17 mouse cellular contexts compared by ENCODE assay signal in the genomic region with DNA sequence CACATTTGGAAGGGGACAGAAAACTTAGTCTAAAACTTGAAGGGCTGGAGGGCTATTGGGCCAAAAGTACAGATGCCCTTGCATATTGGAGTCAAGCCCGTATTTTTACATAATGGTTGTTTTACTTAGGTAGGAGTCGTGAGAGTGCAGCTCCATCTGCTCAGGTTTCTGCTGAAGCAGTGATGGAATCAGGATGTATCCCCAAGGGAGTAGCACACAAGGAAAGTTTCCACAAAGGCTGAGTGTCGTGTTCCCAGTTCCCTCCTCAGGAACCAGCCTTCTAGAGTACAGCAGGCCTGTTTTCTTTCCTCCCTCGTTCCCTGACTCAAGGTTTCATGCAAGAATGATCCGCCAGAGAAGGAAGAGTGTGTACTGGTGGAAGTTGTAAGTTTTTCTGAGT. TPM values are rescaled to one million over a fixed set of nuclear protein-coding genes. Genes with fewer than 3 reads are reported as not detected.
"Had no signal": no experiment of that assay in that cellular context is flagged by ENCODE, and none has a peak within 500 bp of the region (broad histone marks: within the 10 kb centered on the region; RNA-seq: fewer than 3 reads in every experiment).

No protein-coding gene starts in this region.

- H3K4me2 ChIP-seq: liver, embryonic 15.5 days; lung, embryonic 15.5 days; midbrain, embryonic 12.5 days; neural tube, embryonic 12.5 days; stomach, embryonic 15.5 days had no signal

- H3K9ac ChIP-seq: liver, embryonic 15.5 days; liver, postnatal 0 days; lung, embryonic 15.5 days; midbrain, embryonic 12.5 days; neural tube, embryonic 12.5 days; stomach, embryonic 15.5 days had no signal

- ATAC-seq: liver, postnatal 0 days; lung, postnatal 0 days had no signal

- H3K27ac ChIP-seq: liver, embryonic 15.5 days; lung, embryonic 15.5 days; macrophage; midbrain, embryonic 12.5 days; neural tube, embryonic 12.5 days; stomach, embryonic 15.5 days; stomach, postnatal 0 days had no signal

- H3K4me1 ChIP-seq: liver, embryonic 15.5 days; lung, embryonic 15.5 days; megakaryocyte, embryonic 14.5 days; midbrain, embryonic 12.5 days; neural tube, embryonic 12.5 days; stomach, embryonic 15.5 days had no signal

- DNase-seq: liver, postnatal 0 days; lung, adult 2 months; lung, postnatal 14 days; lung, postnatal 36 days; midbrain, embryonic 14.5 days; thymus, adult 2 months; thymus, postnatal 25 days; thymus, postnatal 4 days had no signal

- H3K36me3 ChIP-seq: liver, embryonic 15.5 days; lung, embryonic 15.5 days; midbrain, embryonic 12.5 days; neural tube, embryonic 12.5 days; stomach, embryonic 15.5 days had no signal

- H3K4me3 ChIP-seq: liver, embryonic 15.5 days; lung, embryonic 15.5 days; megakaryocyte, embryonic 14.5 days; midbrain, embryonic 12.5 days; neural tube, embryonic 12.5 days; stomach, embryonic 15.5 days had no signal

- H3K27me3 ChIP-seq: liver, embryonic 15.5 days; lung, embryonic 15.5 days; megakaryocyte, embryonic 14.5 days; midbrain, embryonic 12.5 days; neural tube, embryonic 12.5 days; stomach, embryonic 15.5 days had no signal

- H3K9me3 ChIP-seq: liver, embryonic 15.5 days; lung, embryonic 15.5 days; megakaryocyte, embryonic 14.5 days; midbrain, embryonic 12.5 days; neural tube, embryonic 12.5 days; stomach, embryonic 15.5 days had no signal

RNA-seq across cellular contexts. Expression of gene Amph, which starts 56.4 kb away (rescaled TPM):
- polyA plus RNA-seq: macrophage had no signal
